Mouse (Mus musculus) gonadal fat pad, adult 2 months (tissue): ENCODE measurements around the gene Rab5if. TPM values are rescaled to one million over a fixed set of nuclear protein-coding genes. Genes with fewer than 3 reads are reported as not detected.
"Not testable (repeated sequence)": the region's sequence is repeated elsewhere in the genome, so short reads cannot be mapped to it uniquely, and the experiment has no call there.

Source experiments
- DNase-seq: peaks from one replicate; pipeline ENCODE4 v3.0.0-alpha.2; 2012; ENCODE audit warnings: low read depth
- polyA plus RNA-seq: library from polyadenylated mRNA; depleted of rRNA; stranded (reverse); fragments of >200 nt; gene quantifications from 2 replicates; pipeline ENCODE4 v1.2.3, GENCODE M21; 2012

Rab5if gene
- polyA plus RNA-seq, 1 experiment: 99.5 TPM

DNA sequence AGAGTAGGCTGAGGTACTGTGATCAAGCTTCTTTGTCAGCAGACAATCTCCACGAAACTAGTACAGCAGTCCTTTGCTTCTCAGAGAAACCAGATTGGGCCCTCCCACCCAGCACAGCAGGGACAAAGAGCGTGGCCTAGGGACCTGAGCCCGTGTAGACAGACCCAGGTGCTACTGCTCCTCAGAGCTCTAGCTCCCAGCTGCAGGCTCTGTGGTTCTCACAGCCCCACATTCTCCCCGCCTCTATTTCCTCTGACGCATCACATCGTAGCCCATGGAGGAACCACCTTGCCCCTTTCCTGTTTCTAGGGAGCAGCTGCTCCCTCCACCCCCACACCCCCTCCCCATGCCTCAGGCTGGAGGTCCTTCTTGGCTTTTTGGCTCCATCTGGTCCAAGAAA lies 24.1 kb downstream of the Rab5if start, which contains the start of gene Sla2:
Sla2 (minus strand) TSS at position 176 of the 400 bp plus-strand sequence.
- no peak for DNase-seq

DNA sequence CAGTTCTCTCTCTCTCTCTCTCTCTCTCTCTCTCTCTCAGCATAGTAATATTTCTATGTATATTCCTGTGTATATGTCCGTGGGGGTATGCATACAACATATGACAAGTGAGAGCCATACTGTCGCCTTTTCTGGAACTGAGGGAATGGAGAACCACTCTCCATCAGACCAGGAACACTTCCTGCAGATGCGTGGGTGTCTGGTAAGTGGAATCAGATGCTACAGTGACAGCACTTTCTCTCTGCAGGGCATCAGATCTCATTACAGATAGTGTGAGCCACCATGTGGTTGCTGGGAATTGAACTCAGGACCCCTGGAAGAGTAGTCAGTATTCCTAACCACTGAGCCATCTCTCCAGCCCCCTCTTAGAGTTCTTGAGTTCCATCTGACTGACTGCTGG lies 25.6 kb downstream of the Rab5if start:
- no peak for DNase-seq

DNA sequence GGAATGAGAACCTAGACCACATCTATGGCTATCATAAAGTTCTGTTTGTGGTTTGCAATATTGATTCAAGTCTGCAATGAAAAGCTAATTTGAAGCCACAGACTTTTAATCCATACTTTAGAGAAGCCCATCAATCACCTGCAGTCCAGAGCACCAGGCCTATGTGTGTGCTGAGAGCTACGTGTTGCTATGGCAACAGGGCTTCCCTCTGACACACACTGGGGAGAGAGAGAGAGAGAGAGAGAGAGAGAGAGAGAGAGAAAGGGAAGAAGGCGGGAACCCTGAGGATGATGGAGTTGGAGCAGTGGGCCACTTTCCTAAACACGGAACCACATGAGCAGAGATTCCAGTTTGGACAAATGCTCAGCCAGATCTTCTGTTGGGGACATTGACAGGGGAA lies 29.3 kb downstream of the Rab5if start:
- DNase-seq: no peak

DNA sequence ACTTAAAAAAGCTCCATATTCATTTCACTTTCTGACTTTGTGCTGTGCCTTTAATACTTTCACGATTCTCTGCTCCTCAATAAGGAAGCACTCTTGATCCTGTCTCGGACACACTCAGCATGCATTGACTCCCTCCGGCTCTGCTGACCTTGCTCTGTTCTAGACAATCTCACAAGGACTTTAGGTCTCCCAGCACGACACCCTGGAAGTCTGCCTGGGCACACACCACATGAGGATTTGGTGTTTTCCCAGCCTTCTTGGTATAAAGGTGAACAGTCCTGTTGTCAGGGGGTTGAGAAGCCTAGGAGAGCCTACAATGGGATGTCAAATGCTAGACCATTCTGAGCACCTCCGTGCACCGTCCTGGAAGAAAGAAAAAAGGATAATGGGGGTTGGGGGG lies 29.9 kb downstream of the Rab5if start:
- DNase-seq: no peak

DNA sequence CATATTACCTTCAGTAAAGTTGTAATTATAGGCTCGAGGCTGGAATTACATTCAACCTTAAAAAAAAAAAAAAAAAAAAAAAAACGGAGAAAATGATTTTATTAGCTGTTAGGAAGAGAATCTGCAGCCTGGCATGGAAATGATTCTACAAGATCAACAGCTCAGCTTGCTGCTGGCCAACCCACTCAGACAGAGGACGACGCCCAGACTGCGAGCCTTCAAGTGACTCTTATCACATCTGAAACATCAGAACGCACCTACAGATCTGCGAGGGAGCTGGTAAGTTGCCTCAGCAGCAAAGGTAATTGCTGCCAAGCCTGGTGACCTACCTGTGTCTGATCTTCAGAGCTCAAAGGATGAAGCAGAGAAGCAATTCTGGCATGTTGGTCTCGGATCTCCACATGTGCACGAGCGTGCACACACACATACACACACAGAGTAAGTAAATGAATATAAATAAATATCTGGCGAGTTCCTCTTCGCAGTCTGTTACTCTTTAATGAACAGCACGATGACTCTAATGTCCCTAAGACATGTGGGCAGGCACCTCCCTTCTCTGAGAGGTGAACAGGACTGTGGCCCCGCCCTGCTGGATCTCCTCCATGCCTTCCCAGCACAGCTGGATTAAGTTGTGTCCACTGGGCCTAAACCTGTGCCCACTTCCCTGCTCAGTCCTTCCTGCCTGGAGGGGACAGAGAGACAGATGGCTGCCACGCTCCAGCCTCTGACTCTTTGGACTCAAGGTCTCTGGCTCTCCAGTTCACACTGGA lies 31.8 kb downstream of the Rab5if start:
- no peak for DNase-seq

DNA sequence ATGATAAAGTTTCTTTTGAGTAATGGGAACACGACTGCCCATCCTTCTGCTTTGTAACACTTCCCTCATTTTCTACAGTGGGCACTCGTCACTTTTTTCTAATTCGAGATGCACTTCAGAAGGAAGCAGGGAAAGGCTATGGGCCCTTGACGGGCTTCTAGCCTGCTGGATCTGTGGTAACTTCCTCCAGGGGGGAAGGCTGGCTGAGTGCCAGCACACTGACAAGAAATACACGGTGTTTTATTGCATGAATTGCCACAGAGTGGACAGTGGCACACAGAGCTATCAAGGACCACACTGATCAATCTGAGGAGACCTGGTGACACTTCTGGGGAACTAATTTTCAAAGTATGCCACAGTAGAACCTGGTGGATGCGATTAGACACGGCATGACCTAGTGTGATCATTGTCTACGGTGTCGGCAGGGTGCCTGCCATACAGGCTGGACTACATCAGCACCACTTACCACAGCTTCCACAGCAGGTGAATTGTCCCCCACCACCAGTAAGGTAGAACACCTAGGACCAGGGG lies 33.5 kb downstream of the Rab5if start:
- DNase-seq: no peak

DNA sequence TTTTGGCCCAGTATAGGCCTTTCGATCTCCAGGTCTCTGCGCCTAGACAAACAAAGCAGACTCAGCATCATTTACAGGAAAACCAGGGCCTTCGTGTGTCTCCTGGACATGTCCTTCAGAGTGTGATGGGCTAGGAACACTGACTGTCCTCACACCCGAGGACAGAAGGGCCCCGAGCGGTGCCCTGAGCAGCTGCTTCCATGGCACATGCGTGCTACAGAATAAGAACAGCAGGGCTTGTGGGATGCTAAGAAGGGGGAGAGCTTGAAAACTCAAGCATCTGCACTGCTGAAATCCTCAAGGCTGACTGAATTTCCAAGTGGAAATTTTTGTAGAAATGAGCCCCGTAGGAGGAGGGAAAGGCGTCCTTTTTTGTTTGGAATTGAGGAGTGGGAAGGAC lies 34.1 kb downstream of the Rab5if start:
- DNase-seq: no peak

DNA sequence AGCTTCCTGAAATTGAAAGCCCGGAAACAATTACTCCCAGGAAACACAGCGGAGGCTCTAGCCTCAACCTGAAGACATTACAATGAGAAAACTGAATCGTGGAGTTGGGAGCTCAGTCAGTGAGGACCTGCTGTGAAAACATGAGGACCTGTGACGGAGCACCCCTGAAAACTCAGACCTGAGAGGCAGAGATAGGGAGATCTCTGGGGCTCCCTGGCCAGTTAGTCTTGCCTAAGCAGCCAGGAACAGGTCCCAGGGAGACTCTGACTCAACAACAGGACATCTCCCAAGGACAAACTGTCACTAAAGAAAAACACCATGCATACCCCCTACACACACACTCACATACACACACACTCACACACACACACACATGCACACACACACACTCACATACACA lies 35.4 kb downstream of the Rab5if start:
- DNase-seq: no peak

DNA sequence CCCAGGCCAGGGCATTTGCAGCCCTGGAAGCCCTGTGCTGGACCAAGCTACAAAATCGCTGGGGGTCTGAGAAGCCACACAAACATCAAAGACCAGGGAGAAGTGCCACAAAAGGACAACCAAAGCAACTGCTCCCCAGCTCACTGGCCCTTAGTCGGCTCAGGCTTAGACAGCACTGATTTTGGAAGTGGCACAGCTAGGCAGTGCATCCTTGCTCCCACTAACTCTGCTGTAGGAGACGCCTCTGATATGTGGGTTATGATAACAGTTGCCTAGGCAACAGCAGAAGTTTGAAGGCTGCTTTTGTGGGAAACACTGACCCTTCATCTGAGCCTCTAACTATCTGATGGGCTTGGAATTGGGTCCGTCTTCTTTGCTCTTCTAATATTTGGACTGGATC lies 36.3 kb downstream of the Rab5if start:
- no peak for DNase-seq

DNA sequence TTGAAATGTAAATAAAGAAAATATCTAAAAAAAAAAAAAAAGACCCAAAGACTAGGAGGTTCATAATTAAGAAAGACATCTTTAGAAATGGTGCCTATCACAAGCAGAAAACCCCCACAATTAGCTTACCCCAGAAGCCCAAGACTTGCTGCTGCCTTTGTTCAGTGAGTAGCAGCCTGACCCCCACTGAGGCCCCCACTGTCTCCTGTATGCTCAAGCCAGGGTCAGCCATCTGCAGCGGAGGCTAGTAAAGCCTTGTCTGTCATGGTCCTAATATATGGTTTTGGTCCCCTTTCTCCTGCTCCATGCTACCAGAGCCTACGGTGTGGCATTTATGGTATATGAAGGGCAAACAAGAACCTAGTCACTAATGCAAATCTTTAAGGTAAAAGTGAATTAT lies 38.4 kb downstream of the Rab5if start:
- no peak for DNase-seq

DNA sequence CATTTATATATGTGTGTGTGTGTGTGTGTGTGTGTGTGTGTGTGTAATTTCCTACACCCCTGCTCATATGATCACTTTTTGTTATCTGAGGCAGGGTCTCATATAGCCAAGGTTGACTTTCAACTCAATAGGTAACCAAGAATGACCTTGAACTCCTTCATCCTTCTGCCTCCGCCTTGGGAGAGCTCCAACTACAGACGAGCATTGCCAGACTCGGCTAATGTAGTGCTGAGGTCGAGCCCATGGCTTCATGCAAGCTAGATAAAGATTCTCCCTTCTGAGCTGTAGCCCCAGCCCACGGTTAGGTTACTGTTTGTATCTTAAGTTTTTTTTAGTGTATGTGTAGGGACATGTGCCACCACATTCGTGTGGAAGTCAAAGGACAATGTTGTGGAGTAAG lies 39.0 kb downstream of the Rab5if start:
- no peak for DNase-seq

DNA sequence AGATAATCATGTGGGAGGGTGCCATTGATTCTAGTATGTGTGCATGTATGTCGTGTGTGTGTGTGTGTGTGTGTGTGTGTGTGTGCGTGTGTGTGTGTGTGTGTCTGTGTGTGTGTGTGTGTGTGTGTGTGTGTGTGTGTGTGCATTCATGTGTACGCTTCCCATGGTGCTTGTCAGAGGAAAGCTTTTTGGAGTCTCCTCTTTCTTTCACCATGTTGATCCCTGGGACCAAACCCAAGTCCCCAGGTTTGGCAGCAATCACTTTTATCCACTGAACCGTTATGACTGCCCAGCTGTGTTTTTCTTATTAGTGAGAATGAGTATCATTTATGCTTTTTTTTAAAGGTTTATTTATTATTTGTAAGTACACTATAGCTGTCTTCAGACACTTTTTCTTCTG lies 39.5 kb downstream of the Rab5if start:
- DNase-seq: not testable (repeated sequence)

DNA sequence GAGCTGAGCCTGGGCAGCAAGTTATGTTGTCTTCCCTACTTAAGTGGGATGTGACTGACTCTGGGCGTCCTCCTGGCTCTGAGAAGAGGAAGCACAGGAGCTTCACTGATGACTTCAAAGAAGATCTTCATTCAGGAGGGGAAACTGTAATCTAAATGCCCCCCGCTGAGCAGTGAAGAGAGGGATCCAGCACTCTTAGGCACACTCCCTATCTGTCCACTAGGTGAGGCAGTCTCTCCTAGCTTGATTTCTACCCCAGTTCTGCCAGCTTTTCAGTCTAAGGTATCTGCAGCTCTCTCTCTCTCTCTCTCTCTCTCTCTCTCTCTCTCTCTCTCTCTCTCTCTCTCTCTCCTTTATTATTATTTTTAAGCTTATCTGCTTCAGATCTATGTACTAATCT lies 40.4 kb downstream of the Rab5if start:
- no peak for DNase-seq

DNA sequence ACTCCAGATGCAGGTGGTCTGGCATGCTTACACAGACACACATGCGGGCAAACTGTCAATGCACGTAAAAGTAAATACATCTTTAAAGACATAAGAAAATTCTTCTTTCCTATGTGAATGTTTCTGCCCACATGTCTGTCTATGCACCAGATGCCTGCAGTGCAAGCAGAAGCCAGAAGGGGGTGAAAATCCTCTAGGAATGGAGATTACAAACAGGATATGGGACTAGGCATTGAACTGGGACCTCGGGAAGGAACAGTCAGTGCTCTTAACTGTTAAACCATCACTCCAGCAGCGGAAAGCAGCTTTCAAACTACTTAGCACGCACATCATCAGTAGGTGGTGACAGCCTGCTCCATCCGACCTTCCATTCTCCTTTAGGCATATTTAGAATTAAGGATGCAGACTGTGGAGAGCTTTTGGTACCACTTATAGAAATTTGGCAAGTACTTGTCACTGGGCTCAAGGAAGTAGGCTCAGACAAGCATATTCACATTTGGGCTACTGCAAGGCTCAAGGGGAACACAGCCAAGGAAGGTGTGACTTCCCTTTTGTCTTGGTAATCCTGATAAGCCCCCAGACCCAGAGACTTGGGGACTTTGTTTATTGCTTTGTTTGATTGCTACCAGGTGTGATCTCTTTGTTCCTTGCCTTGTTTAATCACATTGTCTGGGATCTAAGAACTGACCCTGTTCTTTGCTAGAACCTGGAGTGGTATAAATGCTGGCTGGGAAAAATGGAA lies 42.2 kb downstream of the Rab5if start:
- no peak for DNase-seq

DNA sequence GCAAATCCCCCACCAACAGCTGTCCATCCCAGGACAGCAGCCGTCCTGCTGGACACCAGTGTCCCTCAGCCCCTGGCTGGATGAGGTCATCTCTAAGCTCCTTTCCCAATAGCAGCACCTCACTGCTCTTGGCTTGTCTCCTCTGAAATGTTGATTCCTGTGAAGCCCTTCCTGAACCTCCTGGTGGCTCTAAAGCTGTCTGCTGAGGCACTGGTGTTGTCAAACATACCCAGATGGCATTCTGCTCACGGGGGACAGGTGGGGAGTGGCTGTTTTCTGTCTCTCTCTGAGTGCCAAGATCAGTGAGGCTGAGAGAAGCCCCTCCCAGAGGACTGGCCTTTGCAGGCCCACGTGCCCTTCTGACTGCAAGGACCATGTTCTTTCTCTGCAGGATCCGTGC lies 43.0 kb downstream of the Rab5if start:
- not testable (repeated sequence) for DNase-seq

DNA sequence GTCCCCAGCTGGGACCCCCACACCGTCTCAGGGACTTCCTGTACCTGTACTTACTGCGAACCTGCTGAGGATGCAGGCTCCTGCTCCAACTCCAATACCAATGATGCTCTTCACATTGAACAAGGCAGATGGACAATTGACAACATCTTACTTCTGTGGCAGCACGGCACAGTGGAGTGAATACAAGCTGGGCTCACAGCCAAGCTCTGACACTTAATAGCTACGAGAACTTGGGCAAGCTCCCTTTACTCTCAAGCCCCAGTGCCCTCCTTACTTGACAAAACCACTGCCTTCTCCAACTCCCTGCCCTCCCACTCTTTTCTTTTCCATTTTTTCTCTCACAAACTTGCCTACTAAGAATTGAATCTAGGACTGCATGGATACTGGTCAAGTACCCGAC lies 50.3 kb downstream of the Rab5if start:
- no peak for DNase-seq

DNA sequence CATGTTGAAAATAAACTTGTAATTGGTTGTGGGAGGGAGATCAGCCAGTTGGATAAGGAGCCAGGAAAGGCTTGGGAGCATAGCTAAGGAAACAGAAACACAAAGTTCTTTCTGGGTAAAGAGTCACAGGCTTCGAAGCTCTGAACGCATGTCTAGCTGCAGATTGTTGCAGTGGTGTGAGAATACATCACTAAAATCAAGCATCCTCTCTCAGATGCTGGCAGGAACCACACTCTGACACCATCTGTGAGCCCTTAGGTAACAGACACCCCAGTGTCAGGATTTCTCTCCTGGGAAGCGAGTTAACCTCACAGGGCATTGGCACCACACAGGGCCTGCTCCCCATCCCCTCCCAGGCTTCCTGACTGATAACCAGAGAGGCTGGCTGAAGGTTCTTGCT lies 52.6 kb downstream of the Rab5if start:
- no peak for DNase-seq

DNA sequence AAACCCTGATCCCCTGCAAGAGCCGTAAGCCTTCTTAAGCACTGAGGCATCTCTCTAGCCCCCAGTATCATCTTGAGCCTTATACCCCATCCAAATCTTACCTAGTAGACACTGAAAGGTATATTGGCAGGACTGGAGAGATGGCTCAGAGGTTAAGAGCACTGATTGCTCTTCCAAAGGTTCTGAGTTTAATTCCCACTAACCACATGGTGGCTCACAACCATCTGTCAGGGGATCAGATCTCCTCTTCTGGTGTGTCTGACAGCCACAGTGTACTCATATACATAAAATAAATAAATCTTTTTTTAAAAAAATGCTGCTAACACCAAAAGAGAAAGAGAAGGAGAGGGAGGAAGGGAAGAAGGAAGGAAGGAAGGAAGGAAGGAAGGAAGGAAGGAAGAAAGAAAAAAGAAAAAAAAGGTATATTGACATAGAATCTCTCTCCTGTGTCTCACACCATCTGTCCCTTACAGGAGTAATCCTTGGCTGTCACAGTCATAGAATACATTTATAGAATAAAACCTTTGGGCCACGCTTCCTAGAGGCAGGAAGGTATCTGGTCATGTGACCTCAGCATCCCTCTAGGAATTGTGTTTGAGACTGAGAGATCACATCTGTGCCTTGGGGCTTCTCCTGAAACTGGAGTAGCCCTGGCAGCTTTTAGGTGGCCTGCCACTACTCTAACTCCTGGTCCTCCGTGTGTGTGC lies 53.6 kb downstream of the Rab5if start:
- DNase-seq: no peak

DNA sequence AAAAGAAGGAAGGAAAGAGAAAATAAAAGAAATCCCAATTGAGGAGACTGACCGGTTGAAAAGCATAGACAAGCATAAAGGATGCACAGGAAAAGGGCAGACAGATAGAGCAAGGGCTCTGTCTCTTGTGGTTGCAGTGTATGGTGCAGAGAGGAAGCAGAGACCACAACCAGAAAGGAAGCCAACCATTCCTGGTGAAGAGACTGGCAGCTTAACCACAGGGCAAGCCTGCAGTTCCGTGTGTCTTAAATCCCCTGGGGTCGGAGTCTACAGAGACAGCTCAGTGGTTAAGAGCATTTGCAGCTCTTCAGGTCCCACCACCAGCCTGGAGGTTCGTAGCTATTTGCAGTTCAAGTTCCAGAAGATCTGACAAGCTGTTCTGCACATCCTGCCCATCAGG lies 55.6 kb downstream of the Rab5if start:
- DNase-seq: no peak

DNA sequence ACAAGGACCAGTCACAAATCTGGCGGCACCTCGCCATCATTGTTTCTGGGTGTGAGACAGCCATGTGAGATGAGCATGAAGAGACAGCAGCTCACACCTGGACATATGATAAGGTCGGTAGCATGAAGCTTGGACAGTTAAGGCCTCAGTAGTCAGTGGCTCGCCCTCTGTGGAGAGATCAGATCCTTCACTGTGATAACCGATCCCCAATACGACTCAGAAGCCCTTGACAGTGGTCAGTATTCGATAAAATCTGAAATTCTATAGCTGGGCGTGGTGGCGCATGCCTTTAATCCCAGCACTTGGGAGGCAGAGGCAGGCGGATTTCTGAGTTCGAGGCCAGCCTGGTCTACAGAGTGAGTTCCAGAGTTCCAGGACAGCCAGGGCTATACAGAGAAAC lies 56.3 kb downstream of the Rab5if start:
- DNase-seq: not testable (repeated sequence)

DNA sequence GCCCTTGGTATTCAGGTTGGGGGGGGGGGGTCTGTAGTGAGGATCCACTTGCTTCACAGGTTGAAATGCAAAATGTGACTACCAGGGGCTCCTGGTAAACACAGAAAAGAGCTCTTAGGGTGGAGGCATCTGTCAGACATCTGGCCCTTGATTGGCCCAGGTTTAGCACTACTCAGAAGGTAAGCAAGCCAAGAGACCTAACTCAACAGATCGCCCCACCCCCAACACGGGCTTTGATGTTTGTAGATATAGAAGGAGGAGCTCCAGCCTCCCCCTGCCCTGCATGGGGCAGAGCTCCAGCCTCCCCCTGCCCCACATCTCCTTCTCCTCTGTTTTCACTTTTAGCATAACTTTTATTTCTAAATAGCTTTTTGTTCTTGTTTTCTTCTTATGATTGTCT lies 56.9 kb downstream of the Rab5if start:
- no peak for DNase-seq

DNA sequence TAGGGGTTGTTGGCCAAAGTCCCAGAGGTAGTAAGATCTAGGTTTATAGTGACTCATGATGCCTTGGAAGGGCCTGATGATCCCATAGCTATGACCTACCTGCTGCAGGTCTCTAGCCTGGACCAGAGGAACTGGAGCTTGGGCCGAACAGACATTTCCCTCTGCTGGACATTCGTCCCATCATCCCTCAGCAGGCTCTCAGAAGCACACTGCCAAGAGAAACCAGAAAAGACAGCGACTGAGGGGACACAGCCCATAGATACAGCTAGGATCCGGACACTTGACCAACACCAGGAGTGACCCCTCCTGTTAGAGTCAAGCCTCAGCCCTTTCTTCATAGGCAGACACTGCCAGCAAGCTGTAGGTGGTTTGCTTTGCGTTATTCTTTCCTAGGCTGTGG lies 60.1 kb downstream of the Rab5if start:
- no peak for DNase-seq
